Mouse (Mus musculus): Measurements from ENCODE around the gene Optn. TPM values are rescaled to one million over a fixed set of nuclear protein-coding genes. Genes with fewer than 3 reads are reported as not detected.

Optn gene
- polyA plus RNA-seq, 1 experiment from 2014 or later = 6.6 TPM

DNA sequence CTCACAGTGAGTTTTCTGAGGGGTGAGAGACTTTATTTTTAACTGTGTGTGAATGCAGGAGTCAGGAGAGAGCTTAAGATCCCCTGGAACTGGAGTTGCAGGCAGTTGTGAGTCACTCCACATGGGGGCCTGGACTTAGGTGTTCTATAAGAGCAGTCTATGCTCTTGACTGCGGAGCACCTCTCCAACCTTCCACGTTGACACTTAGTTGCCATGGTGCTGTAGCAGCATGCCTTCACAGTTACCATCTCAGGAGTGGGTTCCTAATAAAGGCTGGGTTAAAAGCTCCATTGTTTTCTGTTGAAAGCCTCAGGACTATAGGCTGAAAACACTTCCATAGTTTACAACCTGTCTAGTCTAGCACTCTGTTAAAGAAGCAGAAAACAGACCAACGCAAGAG is 26.5 kb downstream of the Optn start:
- Histone ChIP-seq H3K9ac (replicated peaks) (no peak overlapping the region), H3K9me3 (no peaks in the 10 kb centered on the region), H3K27me3 (no peaks in the 10 kb centered on the region), H3K27ac (replicated peaks) (no peak overlapping the region), H3K4me1 (peaks cover 18% of the 10 kb centered on the region), H3K4me3 (no peak overlapping the region), H3K4me2 (replicated peaks) (no peak overlapping the region), H3K36me3 (no peaks in the 10 kb centered on the region)
- WGBS = 19% methylated on average over 3 of the region's 3 CpGs
- ATAC-seq (replicated peaks) = no peak

DNA sequence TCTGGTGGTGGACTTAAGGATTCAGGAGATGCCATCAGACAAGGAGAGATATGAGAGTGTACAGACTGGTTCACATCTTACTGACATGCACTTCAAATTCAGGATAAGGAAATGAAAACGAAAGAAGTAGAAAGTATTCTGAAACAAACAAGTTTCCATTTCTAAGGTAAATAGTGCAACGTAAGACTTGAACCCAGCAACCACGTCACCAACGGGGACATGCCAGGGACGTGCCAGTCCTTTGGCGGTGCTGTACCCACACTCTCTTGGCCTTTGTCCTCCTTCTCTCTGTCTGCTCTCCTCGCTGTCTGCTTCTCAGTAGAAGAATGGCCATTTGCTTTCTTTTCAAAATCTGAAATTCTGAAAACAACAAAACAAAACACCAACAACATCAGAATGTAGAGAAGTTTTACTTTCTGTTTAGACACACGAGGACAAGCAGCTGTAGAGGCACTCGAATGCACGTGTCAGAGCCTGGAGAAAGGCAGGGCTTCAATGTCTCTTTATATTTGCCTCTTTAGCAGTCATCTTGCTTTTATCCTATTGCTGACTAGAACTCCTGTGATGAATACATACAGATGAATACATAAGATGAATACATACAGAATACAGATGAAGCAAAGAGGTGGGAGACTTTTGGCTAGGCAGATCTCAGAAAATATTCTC is 27.3 kb downstream of the Optn start:
- H3K9ac ChIP-seq (replicated peaks) = no peak overlapping the region
- WGBS = 60% methylated on average over 10 of the region's 10 CpGs
- no peak for ATAC-seq (replicated peaks)
- H3K27ac ChIP-seq (replicated peaks) = no peak overlapping the region
- no peaks in the 10 kb centered on the region for H3K27me3 ChIP-seq
- H3K4me2 ChIP-seq (replicated peaks) = no peak overlapping the region
- H3K4me3 ChIP-seq = no peak overlapping the region
- H3K4me1 ChIP-seq = peaks cover 19% of the 10 kb centered on the region
- H3K9me3 ChIP-seq = no peaks in the 10 kb centered on the region
- no peaks in the 10 kb centered on the region for H3K36me3 ChIP-seq

DNA sequence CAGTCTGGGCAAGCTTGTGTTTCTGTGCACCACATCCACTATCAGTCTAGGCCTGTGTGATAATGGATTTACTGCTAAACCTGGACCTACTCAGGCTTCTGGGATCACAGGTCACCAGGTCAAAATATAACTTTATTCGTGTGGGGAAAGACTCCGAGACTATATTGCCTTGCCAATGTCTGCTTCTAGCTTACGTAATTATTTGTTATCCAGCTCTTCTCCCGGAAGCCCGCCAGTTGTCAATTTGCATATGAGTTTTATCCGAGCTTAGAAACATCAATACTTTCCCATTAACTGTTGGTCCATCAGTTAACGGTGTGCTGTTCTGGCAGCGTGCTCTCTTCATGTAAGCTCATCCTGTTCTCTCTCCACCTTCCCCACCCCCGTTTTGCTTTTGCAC is 28.6 kb downstream of the Optn start:
- no peaks in the 10 kb centered on the region for H3K27me3 ChIP-seq
- H3K4me1 ChIP-seq = peaks cover 20% of the 10 kb centered on the region
- no peak overlapping the region for H3K4me2 ChIP-seq (replicated peaks)
- no peaks in the 10 kb centered on the region for H3K9me3 ChIP-seq
- no peak overlapping the region for H3K4me3 ChIP-seq
- no peaks in the 10 kb centered on the region for H3K36me3 ChIP-seq
- no peak overlapping the region for H3K9ac ChIP-seq (replicated peaks)
- H3K27ac ChIP-seq (replicated peaks) = no peak overlapping the region
- no peak for ATAC-seq (replicated peaks)
- 80% methylated on average over 9 of the region's 9 CpGs for WGBS

DNA sequence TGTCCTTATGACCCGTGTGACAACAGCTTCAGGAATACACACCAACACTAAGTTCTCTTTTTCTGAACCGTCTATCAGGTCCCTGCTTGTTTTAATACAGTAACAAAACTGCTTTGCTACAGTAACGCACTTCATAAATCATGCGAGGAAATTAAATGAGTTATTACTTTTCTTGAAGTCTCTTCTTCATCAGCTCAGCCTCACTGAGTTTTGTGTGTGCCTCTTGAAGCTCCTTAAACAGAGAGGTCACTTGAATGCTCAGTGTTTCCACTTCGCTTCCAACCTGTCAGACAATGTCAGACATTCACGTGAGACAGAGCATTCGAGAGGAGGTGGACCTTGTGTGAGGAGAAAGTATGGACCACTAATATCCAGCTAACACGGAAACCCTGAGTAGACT is 29.1 kb downstream of the Optn start:
- H3K4me1 ChIP-seq = peaks cover 20% of the 10 kb centered on the region
- H3K27me3 ChIP-seq = no peaks in the 10 kb centered on the region
- no peak overlapping the region for H3K4me3 ChIP-seq
- H3K9me3 ChIP-seq = no peaks in the 10 kb centered on the region
- H3K36me3 ChIP-seq = no peaks in the 10 kb centered on the region
- 86% methylated on average over 8 of the region's 8 CpGs for whole genome bisulfite sequencing
- no peak overlapping the region for H3K27ac ChIP-seq (replicated peaks)
- no peak for ATAC-seq (replicated peaks)
- H3K9ac ChIP-seq (replicated peaks) = no peak overlapping the region
- no peak overlapping the region for H3K4me2 ChIP-seq (replicated peaks)

DNA sequence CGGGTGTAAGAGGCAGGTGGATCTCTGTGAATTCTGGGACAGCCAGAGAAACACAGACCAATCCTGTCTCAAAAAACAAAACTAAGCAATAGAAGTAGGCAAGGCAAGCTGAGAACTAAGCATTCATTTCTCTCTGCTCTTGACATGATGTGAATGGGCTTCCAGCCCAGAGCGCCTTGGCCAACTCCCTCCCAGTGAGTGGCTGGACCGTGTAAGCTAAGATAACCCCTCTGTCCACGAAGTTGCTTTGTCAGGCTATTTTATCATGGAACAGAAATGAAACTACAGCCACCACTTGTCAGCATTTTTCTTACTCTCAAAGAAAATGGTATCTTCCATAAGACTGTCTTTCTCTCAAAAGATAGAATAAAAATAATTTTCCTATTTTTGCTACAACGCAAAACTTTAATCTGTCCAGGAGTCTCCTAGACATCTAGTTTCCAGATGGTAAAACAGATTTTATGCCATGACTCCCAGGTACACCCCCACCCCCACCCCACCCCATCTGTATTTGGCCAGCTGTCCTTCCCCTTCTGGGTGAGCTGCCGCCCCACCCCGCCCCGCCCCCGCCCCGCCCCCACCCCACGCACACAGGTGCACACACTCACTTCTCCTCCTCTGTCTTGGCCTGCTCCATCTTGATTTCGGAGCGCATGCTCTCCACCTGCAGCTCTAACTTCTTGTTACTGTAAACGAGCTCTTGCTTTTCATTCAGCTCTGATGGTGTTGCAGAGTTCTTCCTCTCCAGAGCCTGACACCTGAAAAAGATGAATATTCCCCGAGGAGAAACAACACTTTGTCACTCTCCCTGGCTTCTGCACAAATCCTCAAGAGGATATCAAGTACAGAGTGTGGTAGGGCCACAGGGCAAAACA is 30.1 kb downstream of the Optn start:
- 63% methylated on average over 15 of the region's 15 CpGs for WGBS
- no peak for ATAC-seq (replicated peaks)

DNA sequence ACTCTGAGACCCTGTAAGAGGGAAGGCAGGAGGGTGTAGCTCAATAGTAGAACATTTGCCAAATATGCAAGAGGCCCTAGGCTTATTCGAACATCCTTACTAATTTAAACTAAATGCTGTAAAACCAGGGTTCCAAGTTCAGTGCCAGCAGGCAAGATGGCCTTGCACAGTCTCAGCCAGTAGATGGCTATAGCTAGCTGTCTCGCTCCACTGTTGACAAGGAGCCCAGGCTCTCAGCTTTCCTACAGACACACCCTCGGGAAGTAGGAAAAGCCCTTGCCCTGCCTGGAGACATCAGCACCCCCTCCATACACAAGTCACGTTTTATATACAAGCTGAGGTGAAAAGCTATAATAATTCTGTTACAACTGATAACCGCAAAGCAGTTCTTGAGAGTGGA is 31.2 kb downstream of the Optn start:
- H3K36me3 ChIP-seq = no peaks in the 10 kb centered on the region
- WGBS = 79% methylated on average over 5 of the region's 5 CpGs
- H3K9me3 ChIP-seq = no peaks in the 10 kb centered on the region
- no peak overlapping the region for H3K9ac ChIP-seq (replicated peaks)
- no peak overlapping the region for H3K4me2 ChIP-seq (replicated peaks)
- no peaks in the 10 kb centered on the region for H3K27me3 ChIP-seq
- no peak overlapping the region for H3K27ac ChIP-seq (replicated peaks)
- no peak for ATAC-seq (replicated peaks)
- no peak overlapping the region for H3K4me3 ChIP-seq
- peaks cover 12% of the 10 kb centered on the region for H3K4me1 ChIP-seq

More for the DNA sequence above, 30.1 kb downstream of the Optn start:
- Histone ChIP-seq H3K4me2 (replicated peaks) (no peak overlapping the region), H3K27ac (replicated peaks) (no peak overlapping the region), H3K9ac (replicated peaks) (no peak overlapping the region), H3K36me3 (no peaks in the 10 kb centered on the region), H3K4me1 (peaks cover 20% of the 10 kb centered on the region), H3K9me3 (no peaks in the 10 kb centered on the region), H3K27me3 (no peaks in the 10 kb centered on the region), H3K4me3 (no peak overlapping the region)

DNA sequence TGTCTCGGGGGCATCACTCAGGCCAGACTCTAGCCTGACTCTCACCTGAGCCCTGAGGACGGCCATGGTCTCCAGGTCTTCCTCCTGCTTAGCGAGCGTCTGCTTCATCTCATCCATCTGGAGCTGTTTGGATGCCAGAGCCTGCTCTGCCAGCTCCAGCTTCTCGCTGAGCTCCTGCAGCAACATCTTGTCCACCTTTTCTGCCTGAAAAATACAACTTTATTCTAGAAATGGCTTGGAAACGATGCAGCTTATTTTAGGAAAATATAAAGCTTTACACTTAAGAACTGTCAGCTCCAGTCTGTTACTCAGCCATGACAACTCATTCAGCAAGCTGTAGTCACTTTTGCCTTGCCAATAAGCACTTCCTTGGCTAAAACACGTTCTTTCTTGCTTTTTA is 32.6 kb downstream of the Optn start:
- no peak for ATAC-seq (replicated peaks)
- Histone ChIP-seq H3K4me2 (replicated peaks) (no peak overlapping the region), H3K27me3 (no peaks in the 10 kb centered on the region), H3K9ac (replicated peaks) (no peak overlapping the region), H3K4me3 (no peak overlapping the region), H3K9me3 (no peaks in the 10 kb centered on the region), H3K36me3 (no peaks in the 10 kb centered on the region), H3K4me1 (peaks cover 6% of the 10 kb centered on the region; the same call in 1 of the 2 replicates), H3K27ac (replicated peaks) (0 out of 2 replicates have a peak overlapping the region, but pooled peaks have one; percentile 23)
- WGBS = 69% methylated on average over 7 of the region's 7 CpGs

DNA sequence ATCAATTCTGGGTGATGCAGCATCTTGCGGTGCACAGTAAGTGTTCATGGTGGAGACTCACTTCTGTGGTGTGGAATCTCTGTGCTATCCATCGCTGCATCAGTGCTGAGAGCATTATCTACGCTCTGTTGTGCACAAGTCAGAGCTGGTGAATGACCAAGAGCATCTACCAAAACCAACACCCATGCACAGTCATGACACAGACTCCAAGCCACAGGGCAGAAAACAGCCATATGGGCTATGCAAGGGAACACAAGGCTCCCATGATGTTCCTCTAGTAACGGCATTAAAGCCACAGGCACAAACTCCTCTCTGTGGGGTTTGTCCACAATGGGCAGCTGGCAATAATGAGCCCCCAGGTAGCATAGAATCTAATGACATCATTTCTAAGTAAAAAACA is 34.0 kb downstream of the Optn start:
- Histone ChIP-seq H3K9ac (replicated peaks) (no peak overlapping the region), H3K9me3 (no peaks in the 10 kb centered on the region), H3K4me2 (replicated peaks) (no peak overlapping the region), H3K4me3 (no peak overlapping the region), H3K4me1 (peaks cover 6% of the 10 kb centered on the region; the same call in 1 of the 2 replicates), H3K36me3 (no peaks in the 10 kb centered on the region), H3K27me3 (no peaks in the 10 kb centered on the region), H3K27ac (replicated peaks) (no peak overlapping the region)
- 79% methylated on average over 4 of the region's 4 CpGs for WGBS
- ATAC-seq (replicated peaks) = no peak

DNA sequence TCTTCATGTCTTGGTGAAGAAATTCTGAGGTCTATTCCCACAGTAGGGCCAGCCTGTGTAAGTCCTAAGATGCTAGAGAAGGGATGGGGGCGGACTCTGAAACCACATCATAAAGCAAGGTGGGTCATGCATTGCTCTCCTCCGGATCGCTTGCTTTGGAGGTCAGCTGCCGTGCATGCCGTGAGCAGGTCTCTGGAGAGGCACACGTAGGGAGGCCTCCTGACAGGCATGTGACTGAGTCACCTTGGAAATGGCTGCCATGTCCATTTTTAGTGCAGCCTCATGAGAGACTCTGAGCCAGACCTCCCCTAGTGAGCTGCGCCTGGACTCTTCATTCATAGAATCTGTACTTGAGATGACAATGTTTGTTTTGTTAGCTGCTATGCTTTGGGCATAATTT is 35.8 kb downstream of the Optn start:
- no peaks in the 10 kb centered on the region for H3K9me3 ChIP-seq
- ATAC-seq (replicated peaks) = no peak
- WGBS = 90% methylated on average over 7 of the region's 7 CpGs
- H3K4me3 ChIP-seq = no peak overlapping the region
- no peak overlapping the region for H3K9ac ChIP-seq (replicated peaks)
- H3K27me3 ChIP-seq = no peaks in the 10 kb centered on the region
- H3K4me1 ChIP-seq = 0 out of 2 replicates have a peak, but pooled peaks cover 2% of the 10 kb centered on the region
- H3K27ac ChIP-seq (replicated peaks) = no peak overlapping the region
- H3K36me3 ChIP-seq = no peaks in the 10 kb centered on the region
- no peak overlapping the region for H3K4me2 ChIP-seq (replicated peaks)

DNA sequence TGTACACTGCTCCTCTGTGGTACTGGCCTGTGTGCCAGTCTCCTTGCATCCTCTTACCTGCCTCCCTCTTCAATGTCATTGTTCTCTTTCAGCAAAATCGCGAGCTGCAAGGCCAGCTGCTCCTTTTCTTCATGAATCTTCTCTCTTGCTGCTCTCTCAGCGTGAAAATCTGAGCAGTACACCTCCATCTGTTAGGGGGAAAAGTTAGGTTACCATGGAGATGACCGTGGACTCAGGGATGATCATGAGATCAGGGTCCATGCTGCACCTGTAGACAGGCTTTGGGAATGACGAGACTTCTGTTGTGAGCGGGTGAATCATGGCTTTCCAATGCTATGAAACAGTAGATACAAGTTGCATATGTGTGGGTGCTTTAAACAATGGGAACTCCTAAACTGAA is 36.8 kb downstream of the Optn start:
- no peak for ATAC-seq (replicated peaks)
- no peaks in the 10 kb centered on the region for H3K27me3 ChIP-seq
- H3K4me1 ChIP-seq = 0 out of 2 replicates have a peak, but pooled peaks cover 2% of the 10 kb centered on the region
- no peaks in the 10 kb centered on the region for H3K9me3 ChIP-seq
- no peak overlapping the region for H3K4me3 ChIP-seq
- no peaks in the 10 kb centered on the region for H3K36me3 ChIP-seq
- H3K27ac ChIP-seq (replicated peaks) = no peak overlapping the region
- no peak overlapping the region for H3K9ac ChIP-seq (replicated peaks)
- no peak overlapping the region for H3K4me2 ChIP-seq (replicated peaks)
- 56% methylated on average over 6 of the region's 6 CpGs for WGBS

DNA sequence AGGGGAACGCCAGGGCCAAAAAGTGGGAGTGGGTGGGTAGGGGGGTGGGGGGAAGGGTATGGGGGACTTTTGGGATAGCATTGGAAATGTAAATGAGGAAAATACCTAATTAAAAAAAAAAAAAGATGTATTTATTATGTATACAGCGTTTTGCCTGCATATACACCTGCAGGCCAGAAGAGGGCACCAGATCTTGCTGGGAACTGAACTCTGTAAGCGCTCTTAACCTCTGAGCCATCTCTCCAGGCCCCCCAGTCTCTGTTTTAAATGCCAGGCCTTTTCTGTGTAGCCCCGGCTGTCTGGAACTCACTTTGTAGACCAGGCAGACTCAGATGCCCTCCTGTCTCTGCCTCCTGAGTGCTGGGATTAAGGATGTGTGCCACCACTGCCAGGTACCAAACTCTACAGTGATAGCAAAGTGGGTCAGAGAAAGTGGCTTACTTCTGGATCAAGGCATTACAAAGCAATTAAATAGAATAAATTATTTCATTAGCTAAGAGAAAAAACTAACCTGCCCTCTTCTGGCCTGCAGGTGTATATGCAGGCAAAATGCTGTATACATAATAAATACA is 38.6 kb downstream of the Optn start:
- no peak for ATAC-seq (replicated peaks)
- Histone ChIP-seq H3K36me3 (no peaks in the 10 kb centered on the region), H3K4me1 (no peaks in the 10 kb centered on the region), H3K9ac (replicated peaks) (no peak overlapping the region), H3K4me2 (replicated peaks) (no peak overlapping the region), H3K27ac (replicated peaks) (no peak overlapping the region), H3K27me3 (no peaks in the 10 kb centered on the region), H3K4me3 (no peak overlapping the region), H3K9me3 (no peaks in the 10 kb centered on the region)
- WGBS = 62% methylated on average over 4 of the region's 4 CpGs

DNA sequence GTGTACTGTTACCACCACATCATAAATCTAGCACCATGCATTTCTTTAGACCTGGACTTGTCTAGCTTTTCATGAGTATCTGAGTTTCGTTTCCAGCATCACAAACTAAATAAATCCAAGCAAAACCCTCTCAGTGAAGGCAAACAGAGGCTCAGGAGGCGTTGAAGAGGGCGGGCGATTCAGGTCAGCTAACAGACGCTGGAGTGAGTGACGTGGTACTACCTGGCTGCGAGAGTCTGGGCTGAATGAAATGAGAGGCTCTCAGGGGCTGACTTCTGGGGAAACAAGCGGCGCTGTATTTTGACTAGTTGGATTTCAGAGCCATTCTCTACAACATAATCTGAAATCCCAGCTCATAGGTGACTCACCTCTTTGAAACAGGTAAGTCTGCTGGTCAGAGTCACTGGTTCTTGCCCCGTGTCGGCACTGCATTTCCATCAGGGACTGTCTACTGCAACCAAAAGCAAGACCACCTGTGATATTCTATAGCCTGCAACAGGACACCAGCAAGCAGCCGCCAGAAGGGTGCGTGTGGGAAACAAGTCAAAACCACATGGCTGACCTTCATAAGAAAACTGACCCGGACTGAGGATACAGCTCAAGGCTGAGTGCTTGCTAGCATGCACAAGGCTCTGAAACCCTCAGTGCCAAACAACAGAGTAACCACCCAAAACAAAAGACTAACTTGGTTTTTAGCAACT is 40.0 kb downstream of the Optn start:
- Histone ChIP-seq H3K36me3 (no peaks in the 10 kb centered on the region), H3K4me1 (no peaks in the 10 kb centered on the region), H3K9ac (replicated peaks) (no peak overlapping the region), H3K27me3 (no peaks in the 10 kb centered on the region), H3K4me3 (no peak overlapping the region), H3K9me3 (no peaks in the 10 kb centered on the region), H3K27ac (replicated peaks) (no peak overlapping the region), H3K4me2 (replicated peaks) (no peak overlapping the region)
- ATAC-seq (replicated peaks) = no peak
- WGBS = 85% methylated on average over 14 of the region's 14 CpGs
